Mouse (Mus musculus) liver, adult 2 months (tissue): ENCODE results near the gene Map3k15.

Source experiments
- CTCF ChIP-seq: fragments of 200-500 bp; IDR thresholded peaks from 2 replicates; pipeline ENCODE4 v1.5.1; 2011; ENCODE audit warnings: low read depth, low read length, control low read depth
- POLR2A ChIP-seq: fragments of 200-500 bp; IDR thresholded peaks from 2 replicates; pipeline ENCODE4 v1.6.1; 2011; ENCODE audit warnings: low read length, control low read depth; ENCODE audit not compliant: insufficient read depth; ENCODE audit errors: extremely low read depth

GRCm38 (mm10) chrX:160107817-160108216 is 119.6 kb downstream of the Map3k15 start:
- TF ChIP-seq POLR2A (no peak), CTCF (no peak)
